Mouse (Mus musculus) neural tube, embryonic 15.5 days (tissue): ENCODE data around the gene Insl6. TPM values are rescaled to one million over a fixed set of nuclear protein-coding genes. Genes with fewer than 3 reads are reported as not detected.

Experiments used
- ATAC-seq: fragments of 200-750 bp; cut with Nextera tagmentation; 2 replicates; pipeline ENCODE4 v1.8.0; 2017; ENCODE audit warnings: mild to moderate bottlenecking, moderate TSS enrichment, moderate library complexity; ENCODE audit not compliant: low FRiP score
- H3K27ac ChIP-seq: fragments of 300-500 bp; sonication (generic); replicated peaks from 2 replicates; pipeline ENCODE4 v1.5.1; 2015; ENCODE audit warnings: mild to moderate bottlenecking, inconsistent platforms
- H3K27me3 ChIP-seq: fragments of 300-500 bp; sonication (generic); replicated peaks from 2 replicates; pipeline ENCODE4 v1.6.1; 2015; ENCODE audit warnings: inconsistent platforms
- H3K36me3 ChIP-seq: fragments of 300-500 bp; sonication (generic); 2 replicates; pipeline ENCODE4 v1.6.1; 2015; ENCODE audit warnings: inconsistent platforms
- H3K4me1 ChIP-seq: fragments of 300-500 bp; sonication (generic); 2 replicates; pipeline ENCODE4 v1.6.1; 2015; ENCODE audit warnings: inconsistent platforms
- H3K4me2 ChIP-seq: fragments of 300-500 bp; sonication (generic); 2 replicates; pipeline ENCODE4 v1.6.1; 2015; ENCODE audit warnings: inconsistent platforms, mild to moderate bottlenecking, moderate library complexity
- H3K4me3 ChIP-seq: fragments of 300-500 bp; sonication (generic); replicated peaks from 2 replicates; pipeline ENCODE4 v1.5.1; 2015; ENCODE audit warnings: mild to moderate bottlenecking, inconsistent platforms
- H3K9ac ChIP-seq: fragments of 300-500 bp; sonication (generic); replicated peaks from 2 replicates; pipeline ENCODE4 v1.6.1; 2015; ENCODE audit warnings: mild to moderate bottlenecking, inconsistent platforms
- H3K9me3 ChIP-seq: fragments of 300-500 bp; sonication (generic); replicated peaks from 2 replicates; pipeline ENCODE4 v1.6.1; 2016; ENCODE audit warnings: inconsistent platforms
- WGBS: fragments of 180-500 bp; shearing (Covaris S2); methylation state at CpG from one replicate; pipeline ENCODE4 v1.1.7; 2015; ENCODE audit warnings: mixed read lengths; 5-methylcytosine and 5-hydroxymethylcytosine counted together
- polyA plus RNA-seq: library from polyadenylated mRNA; unstranded; fragments of >200 nt; fragmentation: Nextera tagmentation; extraction: Ambion mirVana; gene quantifications from 2 replicates; pipeline ENCODE4 v1.2.1, GENCODE M21; 2015

Gene Insl6
- 1.7 and 3.2 TPM in 2 replicates for polyA plus RNA-seq

DNA sequence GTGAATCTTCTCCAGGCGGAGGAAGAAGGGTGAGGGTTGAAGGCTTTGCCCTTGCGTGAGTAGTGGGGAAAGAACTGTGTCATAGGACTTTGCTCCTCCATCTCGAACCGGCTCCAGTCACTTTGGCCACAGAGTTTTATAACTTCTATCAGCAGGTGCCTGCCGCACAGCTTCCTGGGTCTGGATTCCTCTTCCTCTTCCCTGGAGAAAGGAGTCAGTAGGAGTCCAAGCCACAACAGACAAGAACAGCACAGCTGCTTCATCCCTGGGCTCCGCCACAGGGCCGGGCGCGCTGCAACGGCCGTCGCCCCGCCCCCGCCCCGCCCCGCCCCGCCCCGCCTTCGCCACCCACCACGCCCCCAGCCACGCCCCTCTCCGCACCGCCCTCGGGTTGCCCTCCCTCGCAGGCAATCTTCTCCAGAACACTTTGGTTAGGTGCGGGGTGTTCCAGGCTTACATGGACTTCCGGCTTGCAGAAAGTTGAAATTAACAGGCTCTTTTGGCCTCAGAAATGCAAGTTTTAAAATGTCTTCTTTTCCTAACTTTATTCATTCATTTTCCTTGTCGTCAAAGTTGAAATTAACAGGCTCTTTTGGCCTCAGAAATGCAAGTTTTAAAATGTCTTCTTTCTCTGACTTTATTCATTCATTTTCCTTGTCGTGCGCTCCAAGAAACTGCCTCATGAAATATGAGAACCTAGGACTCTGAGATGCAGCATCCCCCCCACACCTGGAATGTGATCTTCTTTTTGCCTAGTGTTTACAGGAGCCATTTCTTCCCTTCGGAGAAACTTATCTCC, at the start of gene Insl6:
Gene Insl6, minus strand, starts transcription at position 304 of the 799 bp plus-strand sequence.
- peak within 1 kb of the TSS; percentile 35 for H3K4me3 ChIP-seq
- ATAC-seq, result peak; percentile 70
- peaks cover 5% of the 10 kb centered on the region for H3K4me1 ChIP-seq
- H3K9ac ChIP-seq, result no peak within 1 kb of the TSS
- H3K9me3 ChIP-seq, result no peaks in the 10 kb centered on the region
- 8% methylated on average over 25 of the region's 31 CpGs for WGBS
- no peaks in the 10 kb centered on the region for H3K27me3 ChIP-seq
- H3K4me2 ChIP-seq, result peak within 1 kb of the TSS; percentile 70
- no peak within 1 kb of the TSS for H3K27ac ChIP-seq
- H3K36me3 ChIP-seq, result no peaks in the 10 kb centered on the region

DNA sequence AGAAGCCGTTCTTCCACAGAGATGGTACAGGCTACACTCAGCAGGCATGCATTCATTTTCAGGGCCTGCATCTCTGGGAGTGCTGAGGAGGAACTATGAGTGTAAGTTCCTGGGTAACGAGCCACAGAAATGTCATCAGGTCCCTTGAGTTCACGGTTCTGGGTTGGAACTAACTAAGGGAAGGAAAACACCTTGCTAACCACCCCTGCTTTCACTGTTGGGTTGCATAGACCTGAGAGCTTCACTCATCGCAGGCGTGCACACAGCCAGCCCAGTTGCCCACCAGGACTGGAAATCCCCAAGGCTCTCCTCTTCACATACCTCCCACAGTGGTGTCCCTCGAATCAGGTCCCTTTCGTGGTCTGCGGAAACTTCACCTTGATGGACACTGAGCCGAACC, 49.8 kb upstream of the Insl6 start:
- WGBS, result 93% methylated on average over 9 of the region's 9 CpGs
- H3K36me3 ChIP-seq, result no peaks in the 10 kb centered on the region
- H3K4me2 ChIP-seq, result no peak overlapping the region
- no peak overlapping the region for H3K9ac ChIP-seq
- H3K4me1 ChIP-seq, result no peaks in the 10 kb centered on the region
- H3K27me3 ChIP-seq, result no peaks in the 10 kb centered on the region
- no peaks in the 10 kb centered on the region for H3K9me3 ChIP-seq
- no peak overlapping the region for H3K27ac ChIP-seq
- no peak for ATAC-seq
- H3K4me3 ChIP-seq, result no peak overlapping the region

DNA sequence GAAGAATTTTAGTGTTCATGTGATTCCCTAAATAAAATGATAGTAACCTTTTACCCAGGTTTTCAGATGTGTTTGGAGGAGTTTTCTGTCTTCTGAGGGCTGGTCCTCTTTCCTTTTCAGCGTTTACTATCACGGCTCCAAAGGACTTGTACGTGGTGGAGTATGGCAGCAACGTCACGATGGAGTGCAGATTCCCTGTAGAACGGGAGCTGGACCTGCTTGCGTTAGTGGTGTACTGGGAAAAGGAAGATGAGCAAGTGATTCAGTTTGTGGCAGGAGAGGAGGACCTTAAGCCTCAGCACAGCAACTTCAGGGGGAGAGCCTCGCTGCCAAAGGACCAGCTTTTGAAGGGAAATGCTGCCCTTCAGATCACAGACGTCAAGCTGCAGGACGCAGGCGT, 48.3 kb upstream of the Insl6 start:
- no peak for ATAC-seq
- Histone ChIP-seq H3K27ac (no peak overlapping the region), H3K4me3 (peak overlapping the region; percentile 21), H3K4me1 (no peaks in the 10 kb centered on the region), H3K4me2 (peak overlapping the region; percentile 56), H3K9me3 (no peaks in the 10 kb centered on the region), H3K27me3 (no peaks in the 10 kb centered on the region), H3K36me3 (no peaks in the 10 kb centered on the region), H3K9ac (peak overlapping the region; percentile 40; the same call in 1 of the 2 replicates)
- WGBS, result 33% methylated on average over 11 of the region's 11 CpGs

DNA sequence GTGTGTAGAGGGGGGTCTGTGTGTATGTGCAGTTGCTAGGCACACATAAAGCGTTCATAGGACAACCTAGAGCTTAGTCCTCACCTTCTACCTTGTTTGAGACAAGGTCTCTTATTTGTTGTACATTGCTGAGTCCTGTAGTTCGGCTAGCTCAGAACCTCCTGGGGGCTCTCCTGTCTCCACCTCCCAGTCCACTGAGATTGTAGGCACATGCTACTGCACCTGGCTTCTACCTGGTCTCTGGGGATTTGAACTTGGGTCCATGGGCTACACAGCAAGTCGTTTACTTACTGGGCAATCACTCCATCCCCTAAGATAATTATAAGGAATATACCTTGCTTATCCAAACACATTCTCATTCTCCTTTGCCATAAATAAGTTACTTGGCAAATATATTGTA, 47.5 kb upstream of the Insl6 start:
- H3K4me3 ChIP-seq, result no peak overlapping the region
- no peak overlapping the region for H3K27ac ChIP-seq
- no peak overlapping the region for H3K9ac ChIP-seq
- no peaks in the 10 kb centered on the region for H3K27me3 ChIP-seq
- no peak overlapping the region for H3K4me2 ChIP-seq
- no peaks in the 10 kb centered on the region for H3K36me3 ChIP-seq
- H3K4me1 ChIP-seq, result peaks cover under 1% of the 10 kb centered on the region
- WGBS, result 98% methylated on average over 3 of the region's 3 CpGs
- H3K9me3 ChIP-seq, result no peaks in the 10 kb centered on the region
- no peak for ATAC-seq

DNA sequence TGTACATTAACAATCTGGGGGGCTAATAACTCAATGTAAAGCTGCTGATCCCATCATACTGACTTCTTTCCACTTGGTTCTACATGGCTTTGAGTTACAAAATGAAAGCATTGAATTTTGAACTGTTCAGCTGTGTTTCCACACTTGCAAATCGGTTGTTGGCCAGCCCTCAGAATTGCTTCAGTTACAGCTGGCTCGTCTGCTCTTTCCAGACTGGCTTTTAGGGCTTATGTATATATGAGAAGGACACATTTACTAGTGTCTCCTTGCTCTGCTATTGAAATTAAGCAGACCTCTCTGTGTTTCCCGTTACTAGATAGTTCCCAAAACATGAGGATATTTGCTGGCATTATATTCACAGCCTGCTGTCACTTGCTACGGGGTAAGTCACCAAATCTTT, 47.0 kb upstream of the Insl6 start:
- H3K36me3 ChIP-seq, result no peaks in the 10 kb centered on the region
- no peaks in the 10 kb centered on the region for H3K27me3 ChIP-seq
- H3K9me3 ChIP-seq, result no peaks in the 10 kb centered on the region
- no peak overlapping the region for H3K27ac ChIP-seq
- no peak overlapping the region for H3K4me2 ChIP-seq
- H3K4me3 ChIP-seq, result no peak overlapping the region
- peaks cover 6% of the 10 kb centered on the region for H3K4me1 ChIP-seq
- no peak for ATAC-seq
- no peak overlapping the region for H3K9ac ChIP-seq
- 81% methylated on average over 4 of the region's 4 CpGs for WGBS

DNA sequence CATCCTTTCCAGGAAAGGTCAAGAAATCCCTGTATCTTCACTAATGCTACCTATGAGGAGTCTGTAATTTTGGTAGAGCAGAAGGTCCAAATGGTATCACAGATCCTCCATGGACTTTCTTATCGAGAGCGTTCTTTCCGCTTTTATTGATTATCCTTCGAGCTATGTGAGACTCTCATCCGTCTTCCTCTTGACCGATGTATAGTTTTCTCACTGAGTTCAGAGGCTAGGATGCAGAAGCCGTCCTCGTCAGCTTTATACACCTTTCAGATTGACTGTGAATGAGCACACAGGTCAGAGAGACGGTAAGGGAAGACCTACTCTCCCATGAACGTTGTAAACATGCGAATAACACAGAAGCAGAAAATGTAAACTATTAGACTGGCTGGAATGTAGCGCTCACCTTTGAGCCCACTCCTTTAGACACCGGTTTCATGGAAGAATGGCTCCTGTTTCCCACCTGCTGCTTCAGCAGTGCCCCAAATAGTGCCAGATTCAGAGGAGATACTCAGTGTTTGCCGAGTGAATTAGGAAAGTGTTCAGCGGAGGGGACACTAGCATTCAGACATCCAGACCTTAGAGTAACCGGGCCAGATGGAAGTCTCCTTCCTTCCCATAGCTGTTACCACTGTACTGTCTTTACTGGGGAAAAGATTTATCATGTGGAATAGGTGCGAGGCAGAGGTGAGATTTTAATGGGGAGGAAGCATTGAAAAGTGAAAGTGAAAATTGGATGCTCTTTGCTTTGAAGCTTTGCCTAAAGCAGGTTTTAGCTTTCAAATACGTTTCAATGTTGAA, 46.3 kb upstream of the Insl6 start:
- Histone ChIP-seq H3K9ac (no peak overlapping the region), H3K9me3 (no peaks in the 10 kb centered on the region), H3K36me3 (no peaks in the 10 kb centered on the region), H3K27ac (no peak overlapping the region), H3K4me3 (no peak overlapping the region), H3K4me2 (no peak overlapping the region), H3K4me1 (peaks cover 10% of the 10 kb centered on the region), H3K27me3 (no peaks in the 10 kb centered on the region)
- ATAC-seq, result no peak
- WGBS, result 84% methylated on average over 18 of the region's 18 CpGs

DNA sequence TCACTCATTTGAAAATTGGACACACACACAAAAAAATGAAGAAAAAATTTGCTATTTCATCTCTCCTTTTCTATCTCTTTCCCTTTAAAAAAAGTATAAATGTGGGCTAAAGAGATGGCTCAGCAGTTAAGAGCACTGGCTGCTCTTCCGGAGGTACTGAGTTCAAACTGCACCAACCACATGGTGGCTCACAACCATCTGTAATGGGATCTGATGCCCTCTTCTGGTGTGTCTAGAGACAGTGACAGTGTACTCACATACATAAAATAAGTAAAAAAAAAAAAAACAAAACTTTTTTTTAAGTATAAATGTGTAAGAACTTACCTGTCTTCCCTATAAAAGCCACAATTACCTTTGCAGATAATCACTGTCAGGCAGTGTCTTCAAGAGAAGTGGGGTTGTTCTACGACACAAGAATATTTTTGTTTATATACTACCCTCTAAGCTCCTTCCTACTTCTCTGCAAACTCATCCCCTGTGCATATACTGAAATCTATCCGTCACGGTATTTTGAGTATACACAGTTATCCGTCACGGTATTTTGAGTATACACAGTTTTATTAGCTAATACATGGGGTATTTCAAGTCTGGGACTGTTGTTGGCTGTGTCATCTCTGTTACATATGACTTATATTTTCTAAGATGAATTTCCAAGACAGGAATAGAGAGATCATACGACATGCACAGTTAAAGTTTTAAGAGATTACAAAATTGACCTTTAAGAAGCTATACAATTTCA, 45.6 kb upstream of the Insl6 start:
- Histone ChIP-seq H3K4me1 (peaks cover 10% of the 10 kb centered on the region), H3K36me3 (no peaks in the 10 kb centered on the region), H3K9ac (no peak overlapping the region), H3K9me3 (no peaks in the 10 kb centered on the region), H3K27ac (no peak overlapping the region), H3K27me3 (no peaks in the 10 kb centered on the region), H3K4me2 (no peak overlapping the region), H3K4me3 (no peak overlapping the region)
- WGBS, result 93% methylated on average over 7 of the region's 7 CpGs
- no peak for ATAC-seq

DNA sequence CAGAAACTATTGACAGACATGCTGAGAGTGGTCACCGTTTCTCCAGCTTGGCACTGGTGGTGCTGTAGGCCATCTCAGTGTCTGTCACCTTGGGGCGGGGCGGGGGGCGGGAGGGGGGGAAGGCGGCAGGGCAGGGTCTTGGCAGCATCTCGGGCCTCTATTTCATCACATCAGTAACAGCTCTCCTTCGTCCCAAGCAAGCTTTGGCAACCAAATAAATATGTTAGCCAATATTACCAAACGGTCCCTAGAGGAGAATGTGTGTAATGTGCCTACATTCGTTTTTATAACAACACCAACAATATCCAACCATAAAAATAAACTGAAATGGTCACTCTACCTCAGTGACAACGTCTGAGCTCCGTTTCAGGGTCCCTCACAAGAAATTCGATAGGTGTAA, 45.0 kb upstream of the Insl6 start:
- ATAC-seq, result no peak
- Histone ChIP-seq H3K4me1 (peaks cover 10% of the 10 kb centered on the region), H3K36me3 (no peaks in the 10 kb centered on the region), H3K4me2 (no peak overlapping the region), H3K9ac (no peak overlapping the region), H3K9me3 (no peaks in the 10 kb centered on the region), H3K27ac (no peak overlapping the region), H3K4me3 (no peak overlapping the region), H3K27me3 (no peaks in the 10 kb centered on the region)
- WGBS, result 74% methylated on average over 12 of the region's 12 CpGs

DNA sequence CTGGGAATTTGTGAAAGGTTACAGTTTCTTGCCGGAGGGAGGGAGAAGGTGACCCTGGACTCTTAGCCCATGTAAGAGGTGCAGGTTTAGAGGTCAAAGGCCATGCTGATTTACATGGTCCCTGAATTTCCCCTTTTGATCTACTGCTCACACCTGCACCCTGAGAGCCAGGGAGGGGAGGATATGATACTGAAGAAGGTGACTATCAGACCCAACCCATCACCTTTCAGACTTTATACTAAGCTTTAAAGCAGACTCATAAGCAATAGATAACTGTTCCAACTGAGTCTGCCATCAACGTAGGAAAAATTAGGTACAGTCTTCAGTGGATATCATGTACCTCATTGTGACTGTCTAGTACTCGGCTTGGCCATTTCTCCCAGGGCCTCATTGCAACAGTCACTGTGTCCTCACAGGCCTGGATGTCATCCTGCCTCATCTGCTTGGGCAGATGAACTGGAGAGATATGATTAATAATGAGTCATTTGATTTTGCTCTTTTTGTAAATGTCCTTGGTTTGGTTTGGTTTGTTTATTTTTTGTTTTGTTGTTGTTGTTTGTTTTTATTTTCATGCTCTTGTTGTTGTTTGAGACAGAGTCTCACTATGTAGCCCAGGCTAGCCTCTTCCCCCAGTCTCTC, 43.6 kb upstream of the Insl6 start:
- ATAC-seq, result no peak
- Histone ChIP-seq H3K27me3 (no peaks in the 10 kb centered on the region), H3K4me3 (no peak overlapping the region), H3K9ac (no peak overlapping the region), H3K4me2 (no peak overlapping the region), H3K27ac (no peak overlapping the region), H3K4me1 (peaks cover 10% of the 10 kb centered on the region), H3K36me3 (no peaks in the 10 kb centered on the region), H3K9me3 (no peaks in the 10 kb centered on the region)
- 87% methylated on average over 3 of the region's 3 CpGs for WGBS

DNA sequence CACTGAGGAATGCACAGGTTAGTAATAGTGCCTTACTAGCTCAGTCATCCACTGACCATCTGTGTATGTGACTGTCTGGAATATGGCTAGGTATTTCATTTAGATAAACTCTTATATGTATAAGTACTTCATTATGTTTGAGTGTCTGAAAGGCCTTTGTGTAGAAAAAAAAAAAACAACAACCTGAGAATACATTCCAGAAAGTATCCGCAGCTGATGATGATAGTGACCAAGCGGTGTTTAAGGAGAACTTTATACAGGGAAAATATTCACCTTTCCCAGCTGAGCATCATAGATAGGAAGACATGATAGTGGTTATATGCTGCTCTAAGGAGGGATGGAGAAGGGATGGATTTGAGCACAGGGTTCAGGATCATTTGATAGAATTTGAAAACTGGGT, 42.9 kb upstream of the Insl6 start:
- Histone ChIP-seq H3K4me1 (peaks cover 10% of the 10 kb centered on the region), H3K4me3 (no peak overlapping the region), H3K36me3 (no peaks in the 10 kb centered on the region), H3K9me3 (no peaks in the 10 kb centered on the region), H3K9ac (no peak overlapping the region), H3K27me3 (no peaks in the 10 kb centered on the region), H3K27ac (no peak overlapping the region), H3K4me2 (no peak overlapping the region)
- WGBS, result 92% methylated on average over 2 of the region's 2 CpGs
- ATAC-seq, result no peak

DNA sequence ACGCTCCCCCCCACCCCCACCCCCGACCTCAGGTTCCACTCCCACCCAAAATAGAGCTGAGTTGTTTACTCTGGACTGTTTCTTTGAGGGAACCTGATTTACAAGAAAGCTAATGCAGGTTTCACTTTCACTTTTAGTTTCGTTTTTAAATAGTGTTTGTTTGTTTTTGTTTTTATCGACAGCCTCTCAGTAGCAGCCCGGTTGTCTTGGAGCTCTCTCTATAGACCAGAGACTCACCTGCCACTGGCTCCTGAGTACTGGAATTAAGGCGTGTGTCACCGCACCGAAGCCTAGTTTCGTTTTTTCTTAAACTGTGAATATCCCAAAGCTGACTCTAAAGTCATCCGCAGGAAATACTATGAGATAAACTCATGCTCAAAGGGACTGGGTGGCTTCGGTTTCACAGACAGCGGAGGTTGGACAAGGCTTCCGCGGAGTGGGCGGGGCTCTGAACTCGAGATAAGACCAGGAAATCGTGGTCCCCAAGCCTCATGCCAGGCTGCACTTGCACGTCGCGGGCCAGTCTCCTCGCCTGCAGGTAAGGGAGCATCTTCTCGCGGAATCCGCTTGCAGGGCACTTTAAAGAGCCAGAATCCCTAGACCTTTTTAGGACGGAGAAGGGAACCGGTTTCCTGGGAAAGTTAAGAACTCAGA, 41.9 kb upstream of the Insl6 start, which contains the start of the genes Plgrkt and Cd274:
Gene Plgrkt, minus strand, starts transcription at position 422 of the 654 bp plus-strand sequence.
Gene Cd274, plus strand, starts transcription at position 487 of the 654 bp plus-strand sequence.
- WGBS, result 5% methylated on average over 26 of the region's 26 CpGs
- Histone ChIP-seq H3K4me3 (peak within 1 kb of the TSS; percentile 42), H3K4me1 (peaks cover 16% of the 10 kb centered on the region), H3K9ac (peak within 1 kb of the TSS; percentile 50), H3K36me3 (no peaks in the 10 kb centered on the region), H3K27me3 (no peaks in the 10 kb centered on the region), H3K4me2 (peak within 1 kb of the TSS; percentile 90), H3K9me3 (no peaks in the 10 kb centered on the region), H3K27ac (no peak within 1 kb of the TSS)
- peak; percentile 67; the same call in 1 of the 2 replicates for ATAC-seq
